Mouse (Mus musculus) forelimb bud, embryonic 11.5 days (tissue): ENCODE data around the gene Olfr23.
"Not testable (repeated sequence)": the region's sequence is repeated elsewhere in the genome, so short reads cannot be mapped to it uniquely, and the experiment has no call there.

ENCODE experiments used
- DNase-seq: peaks from one replicate; pipeline ENCODE4 v3.0.0-alpha.2; 2012; ENCODE audit warnings: low read depth, low spot score

Gene Olfr23

GRCm38 (mm10) chr11:73936377-73936776, at the start of gene Olfr23:
TSS of gene Olfr23 (plus strand) at chr11:73936677.
- DNase-seq: no peak

- no peak for DNase-seq
Measured at GRCm38 (mm10) chr11:73890671-73891070, 45.8 kb upstream of the Olfr23 start, which contains the start of gene Olfr394. TSS of gene Olfr394 (minus strand) at chr11:73890771.

- DNase-seq: not testable (repeated sequence)
Measured at GRCm38 (mm10) chr11:73909199-73909598, 27.3 kb upstream of the Olfr23 start, which contains the start of gene Olfr395. TSS of gene Olfr395 (minus strand) at chr11:73909299.

- no peak for DNase-seq
Measured at GRCm38 (mm10) chr11:73960517-73960916, 24.0 kb downstream of the Olfr23 start, which contains the start of gene Olfr397. TSS of gene Olfr397 (plus strand) at chr11:73960817.

- DNase-seq: no peak
Measured at GRCm38 (mm10) chr11:73990307-73990706, 53.8 kb downstream of the Olfr23 start, which contains the start of gene Olfr398. TSS of gene Olfr398 (minus strand) at chr11:73990407.
